Mouse (Mus musculus) G1E (cell line): ENCODE measurements around the gene Spata5. TPM values are rescaled to one million over a fixed set of nuclear protein-coding genes. Genes with fewer than 3 reads are reported as not detected.

Source experiments
- ATAC-seq: 2 replicates; pipeline ENCODE4 v1.8.0; 2016; ENCODE audit warnings: mild to moderate bottlenecking; ENCODE audit not compliant: insufficient number of reproducible peaks, poor library complexity, low FRiP score, severe bottlenecking; ENCODE audit errors: extremely low read depth
- DNase-seq: peaks from one replicate; pipeline ENCODE4 v3.0.0; 2012; ENCODE audit warnings: low spot score
- H3K27me3 ChIP-seq: 2 replicates; pipeline ENCODE4 v1.6.1; 2012; ENCODE audit warnings: mild to moderate bottlenecking, low read length, inconsistent platforms; ENCODE audit not compliant: insufficient read depth
- H3K36me3 ChIP-seq: replicated peaks from 2 replicates; pipeline ENCODE3; 2012; ENCODE audit warnings: mild to moderate bottlenecking, inconsistent platforms
- H3K4me1 ChIP-seq: 2 replicates; pipeline ENCODE4 v1.6.1; 2012; ENCODE audit warnings: low read depth, low read length, inconsistent platforms, mixed read lengths; ENCODE audit not compliant: insufficient read depth
- H3K4me3 ChIP-seq: 2 replicates; pipeline ENCODE4 v1.5.1; 2012; ENCODE audit warnings: low read depth, mild to moderate bottlenecking, inconsistent platforms, low read length, moderate library complexity, mixed read lengths
- H3K9me3 ChIP-seq: replicated peaks from 2 replicates; pipeline ENCODE4 v1.6.1; 2012; ENCODE audit warnings: inconsistent platforms
- CTCF ChIP-seq: IDR thresholded peaks from 2 replicates; pipeline ENCODE4 v1.5.1; 2012; ENCODE audit warnings: low read depth, low read length, inconsistent platforms, mixed read lengths
- GATA1 ChIP-seq: IDR thresholded peaks from 2 replicates; pipeline ENCODE4 v1.6.1; 2012; ENCODE audit warnings: borderline replicate concordance, low read length, inconsistent platforms, mixed read lengths
- GATA2 ChIP-seq: IDR thresholded peaks from 2 replicates; pipeline ENCODE4 v1.6.1; 2012; ENCODE audit warnings: low read depth, low read length, inconsistent platforms, borderline replicate concordance
- POLR2AphosphoS5 ChIP-seq: IDR thresholded peaks from 2 replicates; pipeline ENCODE4 v1.6.1; 2012; ENCODE audit warnings: low read depth, low read length, inconsistent platforms; ENCODE audit not compliant: insufficient replicate concordance
- TAL1 ChIP-seq: conservative IDR thresholded peaks from 2 replicates; pipeline ENCODE4 v1.6.1; 2012; ENCODE audit warnings: low read depth, low read length, inconsistent platforms, mixed read lengths
- polyA plus RNA-seq: library from polyadenylated mRNA; stranded (reverse); fragments of >175 nt; gene quantifications from 2 replicates; pipeline ENCODE4 v1.2.3, GENCODE M21; 2012
- total RNA-seq, 2 experiments: library from RNA; stranded (forward) in 1 of 2; stranded (reverse) in 1 of 2; fragments of 200-1000 nt in 1 of 2; fragments of >200 nt in 1 of 2; fragmentation: Nextera tagmentation in 1 of 2; gene quantifications; 2 replicates each; pipeline ENCODE4 v1.2.3; 2014 to 2017

Gene Spata5
- total and polyA plus RNA-seq, 3 experiments, result 16.2 to 175 (median 56.8) TPM

DNA sequence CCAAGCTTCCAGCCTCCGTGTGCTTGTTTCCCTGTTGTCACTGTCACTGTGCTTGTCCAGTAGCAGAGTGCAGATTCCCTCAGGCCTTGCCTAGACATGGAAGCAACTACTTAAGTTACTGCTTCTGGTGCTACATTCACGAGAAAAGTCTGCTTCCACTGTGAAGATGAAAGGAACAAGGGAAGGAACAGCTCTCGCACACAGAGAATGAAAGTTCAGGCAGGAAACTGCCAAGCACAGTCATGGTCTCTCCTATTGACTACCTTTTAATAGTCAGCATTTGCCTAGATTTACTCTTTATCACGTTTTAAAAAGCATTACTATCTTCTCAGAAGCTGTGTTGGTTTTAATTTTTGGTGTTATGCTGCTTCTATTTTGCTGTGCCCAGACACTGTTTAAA is 151.9 kb downstream of the Spata5 start:
- TF ChIP-seq GATA1 (no peak), CTCF (no peak), TAL1 (no peak), GATA2 (no peak), POLR2AphosphoS5 (no peak)
- Histone ChIP-seq H3K27me3 (no peaks in the 10 kb centered on the region), H3K9me3 (no peaks in the 10 kb centered on the region), H3K4me3 (no peak overlapping the region), H3K36me3 (peaks cover 67% of the 10 kb centered on the region), H3K4me1 (peaks cover 31% of the 10 kb centered on the region)
- ATAC-seq, result no peak
- DNase-seq, result no peak

DNA sequence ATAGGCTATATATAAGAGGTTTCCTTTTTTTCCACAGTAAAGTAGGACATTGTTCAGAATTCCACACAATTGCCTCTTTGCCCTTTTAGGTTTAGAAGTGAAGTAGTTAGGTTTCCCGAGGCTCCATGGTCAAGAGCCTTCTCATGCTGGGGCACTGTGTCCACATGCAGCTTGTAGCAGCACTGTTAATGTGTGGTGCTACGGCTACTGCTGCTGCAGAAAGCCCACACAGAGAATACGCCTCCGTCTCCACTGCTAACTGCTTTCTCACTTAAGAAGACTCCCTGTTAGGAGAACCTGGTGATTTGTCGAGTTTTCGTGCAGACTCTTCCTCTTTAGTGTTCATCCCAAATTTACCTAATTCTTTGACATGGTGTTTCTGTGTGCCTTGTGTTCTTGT is 152.4 kb downstream of the Spata5 start:
- DNase-seq, result no peak
- no peak for TF ChIP-seq POLR2AphosphoS5
- no peak for TF ChIP-seq TAL1
- TF ChIP-seq GATA1, result no peak
- TF ChIP-seq CTCF, result no peak
- TF ChIP-seq GATA2, result no peak
- Histone ChIP-seq H3K9me3 (no peaks in the 10 kb centered on the region), H3K4me1 (peaks cover 29% of the 10 kb centered on the region), H3K4me3 (no peak overlapping the region), H3K36me3 (peaks cover 69% of the 10 kb centered on the region), H3K27me3 (no peaks in the 10 kb centered on the region)
- ATAC-seq, result no peak

DNA sequence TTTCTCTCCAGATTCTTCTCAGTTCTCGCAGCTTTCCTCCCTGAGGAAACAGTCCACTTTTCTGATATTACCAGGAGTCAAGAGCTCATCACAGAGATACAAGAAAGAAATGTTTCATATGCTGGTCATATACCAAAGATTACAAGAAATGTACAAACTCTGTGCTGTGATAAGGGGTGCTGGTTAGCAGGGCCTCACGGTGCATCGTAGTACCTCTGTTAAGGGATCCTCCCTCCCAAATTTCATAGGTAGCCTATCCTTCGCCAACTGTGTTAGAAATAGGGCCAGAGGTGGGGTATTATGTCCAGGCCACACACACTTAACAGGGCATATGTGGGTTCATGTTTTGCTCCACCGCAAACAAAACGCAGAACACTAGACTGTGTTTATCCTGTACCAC is 157.1 kb downstream of the Spata5 start:
- Histone ChIP-seq H3K4me3 (no peak overlapping the region), H3K4me1 (peaks cover 2% of the 10 kb centered on the region; the same call in 1 of the 2 replicates), H3K36me3 (peaks cover 75% of the 10 kb centered on the region), H3K9me3 (no peaks in the 10 kb centered on the region), H3K27me3 (no peaks in the 10 kb centered on the region)
- ATAC-seq (no peak), DNase-seq (no peak)
- TF ChIP-seq CTCF, result no peak
- no peak for TF ChIP-seq GATA2
- TF ChIP-seq GATA1, result no peak
- no peak for TF ChIP-seq TAL1

DNA sequence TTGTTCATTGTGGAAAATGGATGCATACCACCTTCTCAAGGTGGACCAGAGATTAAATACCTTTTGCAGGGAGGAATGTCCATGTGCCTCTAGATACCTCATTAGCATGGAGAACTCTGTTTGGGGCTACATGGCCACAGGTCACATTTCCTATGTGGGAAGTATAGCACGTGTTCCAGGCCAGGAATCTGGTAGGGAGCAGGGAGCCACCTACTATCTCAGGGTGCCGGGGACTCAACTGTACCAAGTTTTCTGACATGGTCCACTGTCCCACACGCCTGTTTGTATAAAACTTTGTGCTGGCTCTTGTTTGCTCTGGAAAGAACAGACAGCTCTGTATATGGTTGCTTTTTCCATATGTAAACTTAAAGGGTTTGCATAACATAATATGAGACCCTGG is 158.0 kb downstream of the Spata5 start:
- DNase-seq (no peak), ATAC-seq (no peak)
- no peaks in the 10 kb centered on the region; the same call in 1 of the 2 replicates for H3K4me1 ChIP-seq
- TF ChIP-seq GATA2, result no peak
- no peak overlapping the region for H3K4me3 ChIP-seq
- H3K27me3 ChIP-seq, result no peaks in the 10 kb centered on the region
- peaks cover 71% of the 10 kb centered on the region for H3K36me3 ChIP-seq
- H3K9me3 ChIP-seq, result no peaks in the 10 kb centered on the region

DNA sequence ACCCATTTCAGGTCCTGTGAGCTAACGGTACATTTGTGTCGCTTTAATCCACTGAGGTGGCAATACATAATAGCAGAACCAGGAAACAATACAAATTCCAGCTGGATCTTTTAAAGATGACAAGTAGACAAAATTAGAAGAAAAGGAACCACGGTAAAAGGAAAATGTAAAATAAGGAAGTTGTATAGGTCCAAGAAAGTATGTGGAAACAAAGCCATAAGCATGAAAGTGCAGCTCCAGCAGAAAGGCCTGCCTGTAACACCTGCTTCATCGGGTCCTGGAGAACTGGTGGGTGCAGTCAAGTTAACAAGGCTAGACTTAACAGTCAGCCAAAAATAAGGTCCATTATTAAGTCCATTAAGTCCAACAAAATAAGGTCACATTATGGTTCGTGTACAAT is 164.9 kb downstream of the Spata5 start:
- H3K4me3 ChIP-seq, result no peak overlapping the region
- no peak for ATAC-seq
- H3K9me3 ChIP-seq, result no peaks in the 10 kb centered on the region
- H3K36me3 ChIP-seq, result peaks cover 24% of the 10 kb centered on the region
- TF ChIP-seq POLR2AphosphoS5 (no peak), GATA1 (no peak), TAL1 (no peak), GATA2 (no peak), CTCF (no peak)
- no peak for DNase-seq
- no peaks in the 10 kb centered on the region for H3K27me3 ChIP-seq
- peaks cover 8% of the 10 kb centered on the region; the same call in 1 of the 2 replicates for H3K4me1 ChIP-seq

DNA sequence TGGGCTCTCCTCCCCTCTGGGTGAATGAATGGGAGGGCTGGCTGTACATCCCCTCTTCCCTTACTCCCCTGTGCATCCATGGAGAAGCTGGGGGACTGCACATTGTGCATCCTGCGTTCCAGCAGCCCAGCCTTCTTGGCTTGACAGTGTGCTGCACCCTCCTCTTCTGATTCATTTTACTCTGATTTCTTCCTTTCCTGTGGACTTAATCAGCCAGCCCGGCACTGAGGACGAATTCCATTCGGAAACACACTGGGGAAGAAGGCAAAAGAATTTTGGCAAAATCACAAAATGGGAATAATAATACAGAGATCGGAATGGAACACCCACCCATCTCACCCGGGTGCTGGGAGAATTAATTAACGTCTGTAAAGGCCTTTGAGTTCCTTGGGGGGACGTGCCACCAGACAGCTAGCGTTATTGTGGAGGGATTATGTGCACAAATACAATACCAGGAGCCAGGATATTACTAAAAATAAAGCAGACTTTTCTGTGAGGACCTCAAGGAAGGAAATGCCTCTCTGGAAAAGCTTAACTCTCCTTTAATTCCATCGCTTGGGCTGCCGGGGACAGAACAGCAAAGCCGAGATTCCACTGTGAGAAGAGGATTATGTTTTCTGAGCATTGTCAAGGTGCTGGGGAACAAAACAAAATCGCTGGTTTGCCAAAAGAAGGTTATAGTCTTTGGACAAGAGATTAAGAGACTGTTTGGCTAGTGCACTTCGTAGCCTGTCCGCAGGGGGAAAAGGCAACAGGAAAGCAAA is 166.5 kb downstream of the Spata5 start:
- ATAC-seq, result no peak
- TF ChIP-seq GATA2 (no peak), CTCF (no peak), TAL1 (no peak), POLR2AphosphoS5 (no peak), GATA1 (no peak)
- no peaks in the 10 kb centered on the region for H3K9me3 ChIP-seq
- H3K27me3 ChIP-seq, result no peaks in the 10 kb centered on the region
- H3K36me3 ChIP-seq, result peaks cover 8% of the 10 kb centered on the region
- peaks cover 8% of the 10 kb centered on the region; the same call in 1 of the 2 replicates for H3K4me1 ChIP-seq
- no peak for DNase-seq
- H3K4me3 ChIP-seq, result no peak overlapping the region

DNA sequence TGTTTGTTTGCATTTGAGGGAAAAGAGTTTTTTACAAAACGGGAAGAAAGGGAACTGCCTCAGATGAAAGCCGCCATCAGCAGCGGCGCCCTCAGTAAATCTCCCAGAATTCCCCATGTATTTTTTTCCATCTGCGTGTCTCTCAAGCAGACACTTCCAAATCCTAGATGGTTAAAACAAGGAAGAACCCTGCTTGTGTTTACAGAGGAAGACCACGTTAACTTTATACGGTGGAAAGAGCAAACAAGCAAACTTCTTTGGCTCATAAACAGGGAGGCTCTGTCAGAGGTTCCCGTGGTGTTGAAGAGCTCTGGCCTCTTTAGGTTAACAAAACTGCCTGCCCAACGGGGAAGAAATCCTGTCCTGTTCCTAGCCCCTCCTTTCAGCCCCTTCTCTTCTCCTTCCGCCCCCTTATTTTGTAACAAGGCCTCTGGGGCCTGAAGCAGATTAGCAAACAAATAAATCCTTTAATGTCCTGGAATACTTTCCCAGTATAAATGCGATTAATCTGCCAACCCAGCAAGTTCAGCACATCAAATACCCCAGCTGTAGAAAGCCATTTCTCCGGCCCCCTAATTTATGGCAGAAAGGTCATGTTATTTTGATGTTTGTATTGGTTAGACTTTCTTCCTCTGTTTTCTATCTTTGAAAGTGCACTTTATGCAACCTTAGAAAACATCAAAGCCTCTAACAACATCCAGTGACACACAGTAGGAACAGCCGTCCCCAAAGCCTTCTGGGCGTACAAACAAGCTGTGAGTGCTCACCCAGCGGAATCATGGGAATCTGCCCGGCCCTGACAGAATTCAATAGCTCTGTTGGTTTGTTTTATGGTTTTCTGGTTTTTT is 167.3 kb downstream of the Spata5 start:
- Histone ChIP-seq H3K9me3 (no peaks in the 10 kb centered on the region), H3K4me1 (peaks cover 8% of the 10 kb centered on the region; the same call in 1 of the 2 replicates), H3K4me3 (no peak overlapping the region), H3K36me3 (peaks cover 4% of the 10 kb centered on the region), H3K27me3 (no peaks in the 10 kb centered on the region)
- no peak for DNase-seq
- TF ChIP-seq GATA2, result no peak
- no peak for TF ChIP-seq CTCF
- TF ChIP-seq POLR2AphosphoS5, result no peak
- ATAC-seq, result no peak
